Mouse (Mus musculus): ENCODE data around the gene Tab1. TPM values are rescaled to one million over a fixed set of nuclear protein-coding genes. Genes with fewer than 3 reads are reported as not detected.
A peak's percentile ranks its signal among the peaks of the same experiment; 100 is the strongest.

Tab1 gene
- total RNA-seq, 1 experiment: 16.6 TPM

DNA sequence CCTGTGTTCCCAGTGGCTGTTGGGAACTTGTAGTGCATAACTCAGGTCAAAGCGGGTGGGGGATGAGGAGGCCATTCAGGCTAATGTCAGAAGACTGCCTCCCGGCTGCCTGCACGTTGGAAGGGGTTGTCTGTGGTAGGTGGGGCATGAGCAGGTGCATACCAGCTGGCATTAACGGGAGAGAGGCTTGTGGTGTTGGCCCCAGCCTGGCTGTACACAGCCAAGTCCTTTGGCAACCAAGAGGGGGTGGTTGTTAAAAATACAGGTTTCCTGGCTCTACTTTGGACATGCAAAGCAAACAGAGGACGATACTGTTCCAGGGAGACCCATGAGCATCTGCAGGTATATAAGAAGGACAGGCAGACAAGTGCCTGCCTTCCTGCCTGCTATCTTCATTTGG lies 32.5 kb downstream of the Tab1 start:
- H3K9me3 ChIP-seq (ENCODE audit: control insufficient read depth, insufficient read depth, low read depth, low read length): no peaks in the 10 kb centered on the region
- H3K9ac ChIP-seq (ENCODE audit: insufficient read depth, low read depth, low read length, poor library complexity, severe bottlenecking): no peak overlapping the region
- H3K4me3 ChIP-seq (ENCODE audit: insufficient read depth in 1 of 2, low read depth in 1 of 2, low read length in 2 of 2, poor library complexity in 1 of 2, severe bottlenecking in 1 of 2): no peak overlapping the region
- H3K27ac ChIP-seq (ENCODE audit: insufficient read depth, low read depth, low read length, poor library complexity, severe bottlenecking): no peak overlapping the region
- TF ChIP-seq ZNF384 (IDR thresholded peaks at IDR 0.05; ENCODE audit: low read depth, low read length) (no peak), HCFC1 (IDR thresholded peaks at IDR 0.05; ENCODE audit: borderline replicate concordance, insufficient read depth, low read length) (no peak), CHD2 (IDR thresholded peaks at IDR 0.05; ENCODE audit: low read depth, low read length) (no peak), ZC3H11A (IDR thresholded peaks at IDR 0.05; ENCODE audit: borderline replicate concordance, low read depth, low read length) (no peak), MAFK (IDR thresholded peaks at IDR 0.05; ENCODE audit: insufficient read depth, low read depth, low read length) (no peak)
- H3K36me3 ChIP-seq (ENCODE audit: control insufficient read depth, insufficient read depth, low read length, poor library complexity, severe bottlenecking): peaks cover 12% of the 10 kb centered on the region
- no peak for DNase-seq (ENCODE audit: low read depth, low spot score)
- in situ Hi-C loops (cut with MboI; ENCODE audit: low sequenced_read_pairs in 2 of 2, unreplicated experiment in 2 of 2): no loop called here
- peaks cover 14 to 27% of the 10 kb centered on the region in 2 experiments for H3K4me1 ChIP-seq (ENCODE audit: control insufficient read depth in 2 of 2, insufficient read depth in 2 of 2, low read length in 2 of 2, poor library complexity in 1 of 2)

- Histone ChIP-seq H3K9me3 (ENCODE audit: control insufficient read depth, insufficient read depth, low read depth, low read length) (no peaks in the 10 kb centered on the region), H3K36me3 (ENCODE audit: control insufficient read depth, insufficient read depth, low read length, poor library complexity, severe bottlenecking) (no peaks in the 10 kb centered on the region), H3K9ac (ENCODE audit: insufficient read depth, low read depth, low read length, poor library complexity, severe bottlenecking) (no peak overlapping the region), H3K27ac (ENCODE audit: insufficient read depth, low read depth, low read length, poor library complexity, severe bottlenecking) (peak overlapping the region; percentile 18; the same call in 1 of the 2 replicates), H3K4me3 (ENCODE audit: insufficient read depth in 1 of 2, low read depth in 1 of 2, low read length in 2 of 2, poor library complexity in 1 of 2, severe bottlenecking in 1 of 2) (no peak overlapping the region), H3K4me1 (ENCODE audit: control insufficient read depth in 2 of 2, insufficient read depth in 2 of 2, low read length in 2 of 2, poor library complexity in 1 of 2) (peaks cover 27 to 36% of the 10 kb centered on the region in 2 experiments)
- in situ Hi-C loops (cut with MboI; ENCODE audit: low sequenced_read_pairs in 2 of 2, unreplicated experiment in 2 of 2): no loop called here
- TF ChIP-seq CHD2 (IDR thresholded peaks at IDR 0.05; ENCODE audit: low read depth, low read length) (no peak), MAFK (IDR thresholded peaks at IDR 0.05; ENCODE audit: insufficient read depth, low read depth, low read length) (no peak), HCFC1 (IDR thresholded peaks at IDR 0.05; ENCODE audit: borderline replicate concordance, insufficient read depth, low read length) (no peak)
- peak; percentile 54 for DNase-seq (ENCODE audit: low read depth, low spot score)
Observed at GRCm38 (mm10) chr15:80169484-80169883, 36.6 kb downstream of the Tab1 start.

DNA sequence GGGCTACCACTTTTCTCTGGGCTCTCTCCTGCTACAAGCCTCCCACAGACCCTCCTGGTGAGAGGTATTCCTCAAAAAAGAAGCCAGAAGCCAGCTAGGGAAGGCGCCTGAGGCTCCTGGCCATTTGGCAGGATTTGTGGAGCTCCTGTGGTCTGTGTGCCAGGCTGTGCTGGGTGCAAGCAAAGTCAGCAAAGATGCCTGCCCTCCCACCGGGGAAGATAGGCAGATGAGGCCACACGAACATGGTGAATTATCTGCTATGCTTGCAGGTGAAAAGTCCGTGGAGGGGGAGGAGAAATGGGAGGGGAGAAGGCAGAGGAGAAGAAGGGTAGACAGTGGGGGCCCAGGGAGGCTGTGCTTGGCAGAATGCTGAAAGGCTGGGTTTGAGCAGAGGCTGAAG lies 37.4 kb downstream of the Tab1 start:
- H3K4me1 ChIP-seq (ENCODE audit: control insufficient read depth in 2 of 2, insufficient read depth in 2 of 2, low read length in 2 of 2, poor library complexity in 1 of 2): peaks cover 27 to 33% of the 10 kb centered on the region in 2 experiments
- H3K9me3 ChIP-seq (ENCODE audit: control insufficient read depth, insufficient read depth, low read depth, low read length): no peaks in the 10 kb centered on the region
- no peak overlapping the region for H3K9ac ChIP-seq (ENCODE audit: insufficient read depth, low read depth, low read length, poor library complexity, severe bottlenecking)
- no peak for DNase-seq (ENCODE audit: low read depth, low spot score)
- H3K36me3 ChIP-seq (ENCODE audit: control insufficient read depth, insufficient read depth, low read length, poor library complexity, severe bottlenecking): no peaks in the 10 kb centered on the region
- in situ Hi-C loops (cut with MboI; ENCODE audit: low sequenced_read_pairs in 2 of 2, unreplicated experiment in 2 of 2): no loop called here
- no peak for TF ChIP-seq ZNF384 (IDR thresholded peaks at IDR 0.05; ENCODE audit: low read depth, low read length)
- no peak for TF ChIP-seq HCFC1 (IDR thresholded peaks at IDR 0.05; ENCODE audit: borderline replicate concordance, insufficient read depth, low read length)
- no peak for TF ChIP-seq CHD2 (IDR thresholded peaks at IDR 0.05; ENCODE audit: low read depth, low read length)
- TF ChIP-seq MAFK (IDR thresholded peaks at IDR 0.05; ENCODE audit: insufficient read depth, low read depth, low read length): no peak
- TF ChIP-seq ZC3H11A (IDR thresholded peaks at IDR 0.05; ENCODE audit: borderline replicate concordance, low read depth, low read length): no peak
- H3K4me3 ChIP-seq (ENCODE audit: insufficient read depth in 1 of 2, low read depth in 1 of 2, low read length in 2 of 2, poor library complexity in 1 of 2, severe bottlenecking in 1 of 2): no peak overlapping the region
- no peak overlapping the region for H3K27ac ChIP-seq (ENCODE audit: insufficient read depth, low read depth, low read length, poor library complexity, severe bottlenecking)

- Histone ChIP-seq H3K4me3 (ENCODE audit: insufficient read depth in 1 of 2, low read depth in 1 of 2, low read length in 2 of 2, poor library complexity in 1 of 2, severe bottlenecking in 1 of 2) (peak overlapping the region; percentile 56 to 79), H3K27ac (ENCODE audit: insufficient read depth, low read depth, low read length, poor library complexity, severe bottlenecking) (peak overlapping the region; percentile 79), H3K4me1 (ENCODE audit: control insufficient read depth in 2 of 2, insufficient read depth in 2 of 2, low read length in 2 of 2, poor library complexity in 1 of 2) (peaks cover 27 to 31% of the 10 kb centered on the region in 2 experiments), H3K36me3 (ENCODE audit: control insufficient read depth, insufficient read depth, low read length, poor library complexity, severe bottlenecking) (no peaks in the 10 kb centered on the region), H3K9ac (ENCODE audit: insufficient read depth, low read depth, low read length, poor library complexity, severe bottlenecking) (0 out of 2 replicates have a peak overlapping the region, but pooled peaks have one; percentile 5), H3K9me3 (ENCODE audit: control insufficient read depth, insufficient read depth, low read depth, low read length) (no peaks in the 10 kb centered on the region)
- TF ChIP-seq HCFC1 (IDR thresholded peaks at IDR 0.05; ENCODE audit: borderline replicate concordance, insufficient read depth, low read length) (no peak), MAFK (IDR thresholded peaks at IDR 0.05; ENCODE audit: insufficient read depth, low read depth, low read length) (no peak), CHD2 (IDR thresholded peaks at IDR 0.05; ENCODE audit: low read depth, low read length) (no peak), ZNF384 (IDR thresholded peaks at IDR 0.05; ENCODE audit: low read depth, low read length) (no peak), ZC3H11A (IDR thresholded peaks at IDR 0.05; ENCODE audit: borderline replicate concordance, low read depth, low read length) (no peak)
- in situ Hi-C loops (cut with MboI; ENCODE audit: low sequenced_read_pairs in 2 of 2, unreplicated experiment in 2 of 2): no loop called here
- DNase-seq (ENCODE audit: low read depth, low spot score): no peak
Observed at GRCm38 (mm10) chr15:80171286-80171685, 38.4 kb downstream of the Tab1 start.

DNA sequence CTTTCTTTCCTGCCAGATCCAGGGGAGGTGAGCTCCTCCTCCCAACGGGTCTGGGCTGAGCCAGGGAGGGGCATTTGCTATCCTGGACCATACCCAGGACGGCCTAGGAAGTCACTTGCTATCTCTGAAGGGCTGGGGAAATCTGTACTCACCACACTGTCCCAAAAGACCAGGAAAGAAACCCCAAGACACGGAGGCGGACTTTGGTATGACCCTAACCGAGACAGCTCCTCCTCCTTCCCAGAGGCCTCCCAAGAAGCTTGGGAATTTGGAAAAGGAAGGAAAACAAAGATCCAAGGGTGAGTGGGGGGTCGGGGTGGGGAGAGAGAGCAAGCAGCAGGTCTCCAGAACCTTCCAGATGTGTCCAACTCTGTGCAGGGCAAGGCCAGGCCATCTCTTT lies 38.9 kb downstream of the Tab1 start:
- no peak for DNase-seq (ENCODE audit: low read depth, low spot score)
- H3K27ac ChIP-seq (ENCODE audit: insufficient read depth, low read depth, low read length, poor library complexity, severe bottlenecking): peak overlapping the region; percentile 79
- no peaks in the 10 kb centered on the region for H3K36me3 ChIP-seq (ENCODE audit: control insufficient read depth, insufficient read depth, low read length, poor library complexity, severe bottlenecking)
- peak overlapping the region; percentile 5; the same call in 1 of the 2 replicates for H3K9ac ChIP-seq (ENCODE audit: insufficient read depth, low read depth, low read length, poor library complexity, severe bottlenecking)
- peak overlapping the region; percentile 56 to 79 for H3K4me3 ChIP-seq (ENCODE audit: insufficient read depth in 1 of 2, low read depth in 1 of 2, low read length in 2 of 2, poor library complexity in 1 of 2, severe bottlenecking in 1 of 2)
- TF ChIP-seq ZC3H11A (IDR thresholded peaks at IDR 0.05; ENCODE audit: borderline replicate concordance, low read depth, low read length) (no peak), HCFC1 (IDR thresholded peaks at IDR 0.05; ENCODE audit: borderline replicate concordance, insufficient read depth, low read length) (no peak), ZNF384 (IDR thresholded peaks at IDR 0.05; ENCODE audit: low read depth, low read length) (no peak), MAFK (IDR thresholded peaks at IDR 0.05; ENCODE audit: insufficient read depth, low read depth, low read length) (no peak)
- H3K9me3 ChIP-seq (ENCODE audit: control insufficient read depth, insufficient read depth, low read depth, low read length): no peaks in the 10 kb centered on the region
- in situ Hi-C loops (cut with MboI; ENCODE audit: low sequenced_read_pairs in 2 of 2, unreplicated experiment in 2 of 2): no loop called here
- peaks cover 27 to 31% of the 10 kb centered on the region in 2 experiments for H3K4me1 ChIP-seq (ENCODE audit: control insufficient read depth in 2 of 2, insufficient read depth in 2 of 2, low read length in 2 of 2, poor library complexity in 1 of 2)

All from ES-E14 (cell line).